Mouse (Mus musculus): ENCODE data around the gene Inpp5d.
A peak's percentile ranks its signal among the peaks of the same experiment; 100 is the strongest.

Gene Inpp5d

DNA sequence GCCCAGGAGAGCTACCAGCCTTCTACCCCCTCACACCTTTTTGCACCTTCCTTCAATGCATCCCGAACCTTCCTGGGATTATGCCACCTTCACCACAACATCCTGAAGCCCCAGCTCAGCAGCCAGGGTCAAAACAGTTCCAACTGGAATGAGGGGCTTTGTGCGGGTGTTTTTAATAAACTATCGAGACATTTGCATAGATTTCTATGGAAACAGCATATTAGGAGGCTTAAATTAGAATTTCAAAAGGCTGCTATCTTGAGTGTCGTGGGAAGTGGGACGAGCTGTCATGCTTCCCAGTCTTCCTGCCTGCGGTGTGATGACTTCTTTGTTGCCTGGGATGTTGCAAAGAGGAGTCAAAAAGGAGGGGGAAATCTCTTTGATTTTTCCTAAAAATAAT, 88.9 kb downstream of the Inpp5d start:
- DNase-seq (ENCODE audit: low spot score) = no peak

DNA sequence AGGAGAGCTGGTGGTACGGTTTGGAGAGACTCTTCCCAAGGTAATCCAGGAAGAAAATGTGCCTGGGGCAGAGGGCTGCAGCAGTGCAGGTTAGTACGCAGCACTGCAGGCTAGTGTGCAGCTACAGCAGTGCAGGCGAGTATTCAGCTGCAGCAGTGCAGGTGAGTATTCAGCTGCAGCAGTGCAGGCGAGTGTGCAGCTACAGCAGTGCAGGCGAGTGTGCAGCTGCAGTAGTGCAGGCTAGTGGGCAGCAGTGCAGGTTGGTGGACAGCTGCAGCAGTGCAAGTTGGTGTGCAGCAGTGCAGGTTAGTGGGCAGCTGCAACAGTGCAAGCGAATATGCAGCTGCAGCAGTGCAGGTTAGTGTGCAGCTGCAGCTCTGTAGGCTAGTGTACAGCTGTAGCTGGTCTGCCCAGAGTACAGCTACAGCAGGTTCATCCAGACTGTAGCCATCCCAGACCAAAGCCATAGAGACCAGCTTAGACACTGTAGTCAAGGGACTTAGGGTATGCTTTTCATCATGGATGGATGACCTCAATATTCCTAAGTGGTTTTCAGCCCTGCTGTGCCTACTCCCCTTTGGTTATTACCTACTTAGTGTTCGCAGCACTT, 89.7 kb downstream of the Inpp5d start:
- no peak for DNase-seq (ENCODE audit: low spot score)

DNA sequence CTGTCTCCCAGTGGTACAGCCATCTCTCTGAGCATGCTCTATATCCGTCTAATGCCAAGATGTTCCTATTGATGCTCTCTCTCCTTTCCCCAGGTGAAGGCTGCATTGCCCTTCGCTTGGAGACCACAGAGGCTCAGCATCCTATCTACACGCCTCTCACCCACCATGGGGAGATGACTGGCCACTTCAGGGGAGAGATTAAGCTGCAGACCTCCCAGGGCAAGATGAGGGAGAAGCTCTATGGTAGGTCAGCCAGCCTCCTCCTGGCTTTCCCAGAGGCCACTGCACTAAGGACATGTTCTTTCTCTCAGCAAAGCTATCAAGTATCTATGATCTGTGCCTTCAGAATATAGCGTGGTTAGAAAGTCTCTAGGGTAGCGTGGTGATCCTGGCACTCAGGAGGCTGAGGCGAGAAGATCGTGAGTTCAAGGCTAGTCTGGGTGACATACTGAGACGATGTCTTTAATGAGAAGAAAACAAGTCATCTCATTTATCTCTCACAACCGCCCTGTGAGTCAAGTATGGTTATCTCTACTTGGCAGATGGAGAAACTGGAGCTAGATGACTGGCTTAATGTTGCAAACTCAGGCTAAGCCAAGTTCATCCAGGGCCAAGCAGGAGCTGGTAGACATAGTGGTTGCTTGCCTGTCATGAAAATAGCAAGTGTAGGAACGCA, 92.0 kb downstream of the Inpp5d start:
- DNase-seq (ENCODE audit: low spot score) = no peak

GRCm38 (mm10) chr1:87712614-87712971, 92.5 kb downstream of the Inpp5d start:
- no peak for DNase-seq (ENCODE audit: low spot score)

DNA sequence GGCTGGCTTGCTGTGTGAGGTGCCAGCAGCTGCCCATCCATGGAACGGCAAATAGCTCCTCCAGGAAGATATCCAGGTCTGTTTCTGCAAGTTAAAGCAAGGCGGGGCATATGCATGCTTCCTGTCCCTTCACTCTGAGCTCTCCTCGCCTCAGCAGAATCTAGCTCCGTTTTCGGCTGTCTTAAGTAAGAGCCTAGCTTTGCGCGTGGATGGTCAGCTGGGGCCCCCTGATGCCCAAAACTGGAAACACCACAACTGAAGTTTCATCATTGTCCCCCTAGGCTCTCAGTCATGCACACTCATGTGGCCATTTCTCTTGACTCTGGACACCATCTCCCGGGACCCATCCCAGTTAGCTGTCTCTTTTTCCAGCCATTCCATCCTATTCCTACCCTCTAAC, 101.3 kb downstream of the Inpp5d start:
- DNase-seq (ENCODE audit: low spot score) = no peak

DNA sequence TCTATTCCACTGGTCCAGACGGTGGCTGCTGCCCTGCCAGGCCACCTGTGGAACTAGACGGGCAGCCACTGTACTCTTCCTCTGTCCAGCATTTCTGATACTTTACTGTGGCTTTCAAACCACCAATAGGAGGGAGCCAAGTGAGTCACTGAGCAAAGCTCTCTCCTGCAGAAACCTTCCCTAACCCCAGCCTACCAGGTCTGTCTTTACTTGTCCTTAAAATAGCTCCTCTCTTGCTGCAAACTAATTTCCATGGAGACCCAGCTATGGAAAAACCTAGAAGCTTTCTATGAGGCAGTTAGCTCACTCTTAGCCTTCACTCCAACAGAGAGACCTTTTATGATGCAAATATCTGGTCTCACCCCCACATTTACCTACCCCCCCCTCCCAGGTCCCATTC, 102.0 kb downstream of the Inpp5d start:
- no peak for DNase-seq (ENCODE audit: low spot score)

DNA sequence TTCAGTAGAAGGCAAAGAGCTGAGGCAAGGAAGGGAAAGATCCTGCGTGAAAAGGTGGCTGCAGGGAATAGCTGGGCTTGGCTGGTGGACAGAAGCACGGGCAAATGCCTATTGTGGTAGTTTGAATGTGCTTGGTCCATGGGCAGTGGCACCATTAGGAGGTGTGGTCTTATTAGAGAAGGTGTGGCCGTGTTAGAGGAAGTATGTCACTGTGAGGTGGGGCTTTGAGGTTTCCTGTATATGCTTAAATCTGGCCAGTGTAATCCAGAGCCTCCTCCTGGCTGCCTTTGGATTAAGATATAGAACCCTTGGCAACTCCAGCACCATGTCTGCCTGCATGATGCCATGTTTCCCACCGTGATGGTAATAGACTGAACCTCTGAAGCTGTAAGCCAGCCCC, 103.2 kb downstream of the Inpp5d start:
- no peak for DNase-seq (ENCODE audit: low spot score)

DNA sequence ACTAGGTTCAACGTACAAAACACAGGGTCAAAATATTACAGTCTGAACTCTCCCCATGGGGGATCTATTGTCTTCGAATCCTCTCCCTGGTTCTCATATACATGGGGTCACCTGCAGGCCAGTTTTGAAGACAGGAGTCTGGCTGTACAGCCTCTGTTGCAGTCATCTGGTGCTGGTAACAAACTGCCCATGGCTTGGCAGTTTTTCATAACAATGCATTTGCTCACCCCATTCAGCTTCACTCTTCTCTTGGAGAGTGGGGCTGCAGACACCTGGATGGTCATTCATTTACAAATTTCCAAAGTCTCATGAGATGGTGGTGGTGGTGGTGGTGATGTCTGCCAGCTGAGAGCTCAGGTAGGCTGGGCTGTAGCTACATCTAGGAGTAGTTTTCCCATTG, 109.0 kb downstream of the Inpp5d start:
- no peak for DNase-seq (ENCODE audit: low spot score)

GRCm38 (mm10) chr1:87729850-87730249, 109.7 kb downstream of the Inpp5d start:
- no peak for DNase-seq (ENCODE audit: low spot score)

GRCm38 (mm10) chr1:87730271-87730670, 110.2 kb downstream of the Inpp5d start:
- DNase-seq (ENCODE audit: low spot score) = no peak

- no peak for DNase-seq (ENCODE audit: low spot score)
Measured at GRCm38 (mm10) chr1:87733212-87733611, 113.1 kb downstream of the Inpp5d start.

DNA sequence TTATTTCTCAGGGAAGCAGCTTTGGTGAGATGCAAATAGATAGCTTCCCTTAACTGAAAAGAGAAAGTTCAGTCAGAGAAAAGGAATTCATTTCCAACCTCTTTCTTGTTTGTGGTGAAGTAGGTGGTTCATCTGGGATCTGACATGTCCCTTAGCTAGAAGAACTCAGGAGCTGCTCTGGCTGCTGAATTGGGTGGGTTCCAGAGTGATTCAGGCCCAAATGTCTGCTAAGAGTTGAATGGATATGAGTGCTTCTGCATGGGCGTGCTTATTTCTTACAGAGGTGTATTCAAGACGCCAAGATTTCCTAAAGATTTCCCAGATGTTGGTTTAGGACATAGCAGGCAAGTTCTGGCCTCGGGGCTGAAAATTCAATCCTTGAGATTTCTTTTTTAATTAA, 114.0 kb downstream of the Inpp5d start:
- DNase-seq (ENCODE audit: low spot score) = no peak

DNA sequence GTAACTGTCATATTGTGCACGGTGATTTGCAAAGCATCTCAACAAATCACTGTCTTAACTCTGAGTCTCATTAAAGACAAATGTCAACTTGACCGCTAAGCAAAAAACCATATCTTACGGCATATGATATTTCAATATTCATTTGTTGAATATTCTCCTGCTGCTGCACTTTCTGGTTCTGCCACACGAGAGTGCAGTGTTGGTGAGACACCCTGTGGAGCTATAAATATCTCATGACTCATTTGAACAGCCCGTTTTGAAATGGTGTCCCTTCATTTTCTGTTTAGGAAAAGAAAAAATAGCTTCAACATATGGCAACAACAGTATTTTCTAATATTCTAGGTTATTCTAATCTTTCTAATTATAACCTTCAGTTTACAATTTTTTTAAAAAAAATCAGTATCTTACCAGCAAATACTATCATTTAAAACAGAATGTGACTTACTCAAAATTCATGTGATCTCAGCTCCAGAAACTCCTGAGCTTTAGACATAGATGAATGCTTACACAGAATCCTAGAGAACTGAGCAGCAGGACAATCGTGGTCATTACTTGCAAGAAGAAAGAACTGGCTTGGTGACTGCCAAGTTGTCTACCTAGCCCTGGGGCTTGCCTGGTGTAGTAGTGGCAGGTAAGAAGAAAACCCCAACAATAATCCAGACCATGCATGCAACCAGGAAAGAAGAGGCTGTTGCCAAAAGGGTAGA, 120.6 kb downstream of the Inpp5d start:
- no peak for DNase-seq (ENCODE audit: low spot score)

DNA sequence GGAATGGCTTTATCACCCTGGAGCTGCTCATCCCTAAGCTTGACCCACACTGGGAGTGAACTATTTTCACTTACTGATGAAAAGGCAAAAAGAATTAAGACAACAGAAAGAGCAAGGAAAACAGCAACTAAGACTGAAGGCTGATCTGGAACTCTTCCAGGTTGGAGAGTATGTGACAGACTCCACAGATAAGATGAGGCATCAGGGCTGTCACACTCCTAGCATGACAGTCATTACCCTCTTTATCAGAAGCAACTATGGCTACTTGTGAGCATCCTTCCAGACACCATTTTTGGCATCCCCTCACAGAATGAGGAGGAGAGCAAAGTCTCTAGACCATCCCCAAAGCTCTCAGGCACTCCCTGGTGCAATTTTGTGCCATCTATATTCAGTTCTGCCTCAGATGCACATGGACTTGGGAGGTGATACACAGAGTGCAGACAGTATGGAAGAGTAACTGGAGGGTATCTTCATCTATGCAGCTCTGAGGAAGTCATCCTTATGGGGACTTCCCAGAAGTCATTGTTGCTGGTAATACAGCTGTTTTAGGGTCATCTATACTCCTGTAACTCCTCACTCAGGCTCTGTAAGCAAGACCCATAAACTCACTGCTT, 129.4 kb downstream of the Inpp5d start:
- DNase-seq (ENCODE audit: low spot score) = no peak

GRCm38 (mm10) chr1:87755641-87756470, 135.7 kb downstream of the Inpp5d start, which contains the start of gene Atg16l1:
Atg16l1 (plus strand) TSS chr1:87755870.
- DNase-seq (ENCODE audit: low spot score) = peak; percentile 95

DNA sequence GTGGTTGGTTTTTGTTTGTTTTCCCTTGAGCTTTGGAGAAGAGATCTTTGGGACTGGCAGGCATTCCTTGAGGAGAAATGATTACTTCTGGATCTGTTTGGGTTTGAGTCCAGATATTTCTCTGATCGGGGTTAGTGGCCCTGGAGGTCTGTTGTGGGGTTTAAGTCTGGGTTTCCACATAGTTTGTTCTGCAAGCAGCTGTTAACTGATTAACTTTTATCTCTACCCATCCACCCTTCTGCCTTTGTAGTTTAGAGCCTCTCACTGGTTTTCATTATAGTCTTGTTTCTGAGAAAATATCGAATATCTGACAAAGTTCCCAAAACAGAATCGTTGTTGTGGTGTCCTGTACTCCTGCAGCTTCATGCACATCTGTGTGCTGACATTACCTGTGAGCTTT, 143.7 kb downstream of the Inpp5d start:
- no peak for DNase-seq (ENCODE audit: low spot score)

DNA sequence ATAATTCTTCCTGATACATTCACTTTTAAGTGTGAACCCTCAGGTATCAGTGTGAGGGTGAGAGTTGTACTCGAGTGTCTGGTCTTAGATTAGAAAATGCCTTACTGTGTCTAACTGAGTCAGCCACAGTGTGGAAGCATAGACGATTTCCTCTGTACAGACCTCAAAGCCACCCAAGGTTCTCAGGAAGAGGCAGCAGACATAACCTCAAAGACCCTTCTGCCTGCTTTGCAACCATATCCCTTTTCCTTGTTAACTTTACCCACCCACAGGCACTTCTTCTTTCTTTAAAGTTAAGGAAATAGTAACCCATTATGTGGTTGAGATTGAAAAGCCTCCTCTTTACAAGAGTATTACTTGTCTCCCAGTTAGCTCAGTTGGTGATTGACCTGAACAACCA, 145.6 kb downstream of the Inpp5d start:
- no peak for DNase-seq (ENCODE audit: low spot score)

DNA sequence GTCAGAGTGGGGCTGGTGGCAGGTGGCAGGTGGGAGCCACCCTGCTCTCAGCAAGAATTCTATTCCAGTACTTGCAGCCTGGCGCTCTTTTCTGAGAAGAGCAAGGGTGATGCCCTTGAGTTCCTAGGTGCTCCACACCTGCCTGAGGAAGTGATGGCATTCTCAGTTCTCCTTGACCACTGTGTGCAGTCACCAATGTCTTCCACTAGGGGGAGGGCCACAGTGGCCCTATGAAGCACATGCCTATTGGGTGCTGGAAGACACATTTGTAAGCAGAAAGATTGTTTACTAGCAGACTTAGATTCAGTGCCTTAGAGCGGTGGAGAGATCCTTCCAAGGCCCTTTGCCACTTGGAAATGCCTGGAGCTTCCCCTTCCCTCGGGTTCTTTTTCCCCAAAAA, 146.1 kb downstream of the Inpp5d start:
- no peak for DNase-seq (ENCODE audit: low spot score)

DNA sequence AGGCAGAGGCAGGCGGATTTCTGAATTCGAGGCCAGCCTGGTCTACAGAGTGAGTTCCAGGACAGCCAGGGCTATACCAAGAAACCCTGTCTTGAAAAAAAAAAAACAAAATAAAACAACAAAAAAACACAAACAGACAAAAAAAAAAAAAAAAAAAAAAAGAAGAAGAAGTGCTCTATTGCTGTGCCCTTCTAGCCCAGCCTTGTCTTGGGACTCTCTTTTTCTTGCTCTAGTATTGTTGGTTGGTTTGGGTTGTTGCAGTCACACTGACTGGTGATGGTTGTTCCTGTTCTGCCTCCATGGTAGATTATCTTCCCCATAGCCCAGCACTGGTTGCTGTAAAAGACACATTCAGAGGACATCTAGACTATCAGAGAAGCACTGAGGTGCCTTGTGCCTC, 149.2 kb downstream of the Inpp5d start:
- no peak for DNase-seq (ENCODE audit: low spot score)
